ENCODE assay signal across 9 mouse cellular contexts in genomic region chr6:17172050-17172449, GRCm38 (mm10).
DNase-seq lines count a peak whose midpoint lies in the region; ATAC-seq and TF ChIP-seq lines count a peak whose summit lies in the region.
"Had no signal": no experiment of that assay in that cellular context is flagged by ENCODE, and none has a peak within 500 bp of the region (broad histone marks: within the 10 kb centered on the region; RNA-seq: fewer than 3 reads in every experiment).

No protein-coding gene starts in this region.

- no peak for TF ChIP-seq CTCF in stomach, postnatal 0 days (IDR thresholded peaks at IDR 0.05; ENCODE audit: low read depth)

- peak overlapping the region; percentile 86 for H3K27ac ChIP-seq in heart, embryonic 15.5 days
- H3K27ac ChIP-seq in neural tube, embryonic 13.5 days (replicated peaks): 0 out of 2 replicates have a peak overlapping the region, but pooled peaks have one; percentile 62
- H3K27ac ChIP-seq in stomach, postnatal 0 days (replicated peaks): peak overlapping the region; percentile 79

- no peaks in the 10 kb centered on the region for H3K9me3 ChIP-seq in heart, embryonic 15.5 days (replicated peaks)
- no peaks in the 10 kb centered on the region for H3K9me3 ChIP-seq in neural tube, embryonic 13.5 days
- H3K9me3 ChIP-seq in stomach, postnatal 0 days (ENCODE audit: control insufficient read depth, low read length): no peaks in the 10 kb centered on the region

- H3K9ac ChIP-seq in heart, embryonic 15.5 days: no peak overlapping the region
- H3K9ac ChIP-seq in neural tube, embryonic 13.5 days: no peak overlapping the region
- H3K9ac ChIP-seq in stomach, postnatal 0 days (ENCODE audit: low read length): no peak overlapping the region

- TF ChIP-seq EP300 in stomach, postnatal 0 days (optimal IDR thresholded peaks at IDR 0.05): no peak

- H3K36me3 ChIP-seq in heart, embryonic 15.5 days: no peaks in the 10 kb centered on the region
- no peaks in the 10 kb centered on the region for H3K36me3 ChIP-seq in neural tube, embryonic 13.5 days
- H3K36me3 ChIP-seq in stomach, postnatal 0 days (ENCODE audit: control insufficient read depth, insufficient read depth, low read length): no peaks in the 10 kb centered on the region

- H3K27me3 ChIP-seq in heart, embryonic 15.5 days: no peaks in the 10 kb centered on the region
- H3K27me3 ChIP-seq in neural tube, embryonic 13.5 days: no peaks in the 10 kb centered on the region
- no peaks in the 10 kb centered on the region for H3K27me3 ChIP-seq in stomach, postnatal 0 days (ENCODE audit: control insufficient read depth, insufficient read depth, low read length)

- H3K4me1 ChIP-seq in heart, embryonic 15.5 days (replicated peaks): peaks cover 35% of the 10 kb centered on the region
- H3K4me1 ChIP-seq in neural tube, embryonic 13.5 days (replicated peaks): peaks cover 30% of the 10 kb centered on the region
- H3K4me1 ChIP-seq in stomach, postnatal 0 days (replicated peaks; ENCODE audit: control insufficient read depth, insufficient read depth): 0 out of 2 replicates have a peak, but pooled peaks cover 2% of the 10 kb centered on the region

- no peak for DNase-seq in heart, postnatal 4 days
- DNase-seq in neural tube, embryonic 10.5 days (ENCODE audit: extremely low spot score, low spot score): no peak
- peak; percentile 11 for DNase-seq in lung, postnatal 36 days
- no peak for DNase-seq in stomach, postnatal 0 days (ENCODE audit: low spot score)
- DNase-seq in thymus, postnatal 14 days: no peak
- DNase-seq in right cerebral cortex, postnatal 36 days (ENCODE audit: low spot score in 2 of 2): no peak
- DNase-seq: right cerebral cortex, postnatal 25 days had no signal

- no peak for ATAC-seq in heart, embryonic 15.5 days (replicated peaks; ENCODE audit: insufficient number of reproducible peaks, insufficient read depth, low FRiP score, low read depth)
- no peak for ATAC-seq in neural tube, embryonic 13.5 days (ENCODE audit: low read depth)
- no peak for ATAC-seq in stomach, postnatal 0 days (ENCODE audit: low FRiP score, low TSS enrichment)

- 49% methylated on average over 1 of the region's 1 CpGs for WGBS in heart, embryonic 15.5 days
- 27% methylated on average over 1 of the region's 1 CpGs for WGBS in neural tube, embryonic 13.5 days
- WGBS in stomach, postnatal 0 days: 33% methylated on average over 1 of the region's 1 CpGs

- no peak overlapping the region for H3K4me2 ChIP-seq in heart, embryonic 15.5 days
- H3K4me2 ChIP-seq in neural tube, embryonic 13.5 days: no peak overlapping the region
- no peak overlapping the region for H3K4me2 ChIP-seq in stomach, postnatal 0 days (replicated peaks; ENCODE audit: low read depth)

- no peak overlapping the region for H3K4me3 ChIP-seq in heart, embryonic 15.5 days
- H3K4me3 ChIP-seq in neural tube, embryonic 13.5 days: no peak overlapping the region
- no peak overlapping the region for H3K4me3 ChIP-seq in stomach, postnatal 0 days (ENCODE audit: low read depth, low read length)
